Mouse (Mus musculus): Measurements from ENCODE around the gene Poldip2. TPM values are rescaled to one million over a fixed set of nuclear protein-coding genes. Genes with fewer than 3 reads are reported as not detected.
A peak's percentile ranks its signal among the peaks of the same experiment; 100 is the strongest.

Gene Poldip2
- polyA plus RNA-seq, 1 experiment from 2014 or later, result 165 TPM

DNA sequence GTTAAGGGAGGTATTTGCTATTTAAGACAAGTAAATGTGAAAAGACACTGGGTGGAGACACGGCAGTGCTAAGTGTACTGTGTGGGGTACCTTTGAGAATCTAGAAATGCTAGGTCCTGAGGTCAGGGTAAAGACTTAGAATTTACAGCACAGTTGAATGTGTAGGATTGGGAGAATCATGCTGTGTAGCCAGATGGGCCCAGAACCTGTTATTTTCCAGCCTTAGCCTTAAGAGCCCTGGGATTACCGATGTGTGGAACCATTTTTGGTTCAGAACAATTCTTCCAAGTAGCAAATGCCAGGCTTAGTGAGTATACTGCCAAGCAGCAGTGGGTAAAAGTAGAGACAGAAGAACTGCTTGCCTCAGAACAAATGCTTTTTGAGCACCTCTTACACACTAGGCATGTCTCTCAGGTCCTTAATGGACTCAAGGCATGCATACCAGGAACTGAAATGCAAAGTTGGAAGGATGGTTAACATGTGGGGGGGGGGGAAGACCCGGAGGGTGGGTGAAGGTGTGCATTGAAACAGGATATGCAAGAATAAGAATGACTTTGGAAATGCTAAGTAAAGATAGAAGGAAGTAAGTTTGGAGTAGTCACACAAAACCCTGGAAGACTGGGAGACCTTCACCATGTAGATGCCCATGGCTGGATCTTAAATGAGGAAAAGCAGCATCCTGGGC lies 1.3 kb downstream of the Poldip2 start:
- H3K27ac ChIP-seq (replicated peaks; ENCODE audit: low read depth, low read length), result no peak overlapping the region
- ATAC-seq (ENCODE audit: low FRiP score, low TSS enrichment) (no peak), DNase-seq (no peak)
- no peaks in the 10 kb centered on the region for H3K9me3 ChIP-seq (ENCODE audit: control insufficient read depth, low read length)
- peak overlapping the region; percentile 91 for H3K9ac ChIP-seq (replicated peaks; ENCODE audit: low read length)
- no peaks in the 10 kb centered on the region for H3K27me3 ChIP-seq (ENCODE audit: control insufficient read depth, insufficient read depth, low read length)
- peaks cover 13% of the 10 kb centered on the region for H3K4me1 ChIP-seq (ENCODE audit: control insufficient read depth, insufficient read depth, low read length)
- peaks cover 49% of the 10 kb centered on the region for H3K36me3 ChIP-seq (ENCODE audit: control insufficient read depth, insufficient read depth, low read length)
- peak overlapping the region; percentile 88 for H3K4me2 ChIP-seq (ENCODE audit: low read length)
- H3K4me3 ChIP-seq (replicated peaks; ENCODE audit: low read depth, low read length), result peak overlapping the region; percentile 92
- 81% methylated on average over 3 of the region's 3 CpGs for WGBS

DNA sequence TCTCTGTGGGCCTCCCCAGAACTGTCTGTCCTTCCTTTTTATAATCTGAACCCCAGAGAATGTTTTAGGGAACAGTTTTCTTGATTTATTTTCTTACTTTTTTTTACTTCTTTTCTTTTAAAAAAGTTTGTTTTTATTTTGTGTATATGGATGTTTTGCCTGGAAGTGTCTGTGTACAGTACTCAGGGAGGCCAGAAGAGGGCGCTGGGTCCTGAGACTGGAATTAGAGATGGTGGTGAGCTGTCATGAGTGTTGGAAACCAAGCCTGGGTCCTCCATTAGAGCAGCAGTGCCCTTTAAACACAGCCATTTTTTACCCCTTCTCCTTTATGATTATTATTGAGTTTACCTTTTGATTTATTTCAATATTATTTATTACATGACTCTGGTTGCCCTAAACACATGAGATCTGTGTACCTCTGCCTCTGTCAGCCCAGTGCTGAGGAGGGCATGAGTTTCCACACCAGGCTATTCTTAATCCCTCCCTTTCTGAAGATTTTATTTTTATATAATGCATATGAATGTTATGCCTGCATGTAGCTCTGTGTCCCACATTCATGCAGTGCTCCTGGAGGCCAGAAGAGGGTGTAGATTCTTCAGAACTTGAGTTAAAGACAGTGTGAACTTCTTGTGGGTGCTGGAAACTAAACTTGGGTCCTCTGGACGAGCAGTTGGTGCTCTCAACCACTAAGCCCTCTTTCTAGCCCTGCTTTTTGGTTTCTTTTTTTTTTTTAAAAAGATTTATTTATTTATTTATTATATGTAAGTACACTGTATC lies 3.7 kb downstream of the Poldip2 start:
- DNase-seq, result no peak
- WGBS, result 69% methylated on average over 2 of the region's 2 CpGs
- peaks cover 62% of the 10 kb centered on the region for H3K36me3 ChIP-seq (ENCODE audit: control insufficient read depth, insufficient read depth, low read length)
- no peak overlapping the region for H3K9ac ChIP-seq (replicated peaks; ENCODE audit: low read length)
- no peaks in the 10 kb centered on the region for H3K27me3 ChIP-seq (ENCODE audit: control insufficient read depth, insufficient read depth, low read length)
- ATAC-seq (ENCODE audit: low FRiP score, low TSS enrichment), result no peak
- H3K4me1 ChIP-seq (ENCODE audit: control insufficient read depth, insufficient read depth, low read length), result peaks cover 13% of the 10 kb centered on the region
- no peak overlapping the region for H3K27ac ChIP-seq (replicated peaks; ENCODE audit: low read depth, low read length)
- H3K4me2 ChIP-seq (ENCODE audit: low read length), result no peak overlapping the region
- H3K4me3 ChIP-seq (replicated peaks; ENCODE audit: low read depth, low read length), result no peak overlapping the region
- no peaks in the 10 kb centered on the region for H3K9me3 ChIP-seq (ENCODE audit: control insufficient read depth, low read length)

DNA sequence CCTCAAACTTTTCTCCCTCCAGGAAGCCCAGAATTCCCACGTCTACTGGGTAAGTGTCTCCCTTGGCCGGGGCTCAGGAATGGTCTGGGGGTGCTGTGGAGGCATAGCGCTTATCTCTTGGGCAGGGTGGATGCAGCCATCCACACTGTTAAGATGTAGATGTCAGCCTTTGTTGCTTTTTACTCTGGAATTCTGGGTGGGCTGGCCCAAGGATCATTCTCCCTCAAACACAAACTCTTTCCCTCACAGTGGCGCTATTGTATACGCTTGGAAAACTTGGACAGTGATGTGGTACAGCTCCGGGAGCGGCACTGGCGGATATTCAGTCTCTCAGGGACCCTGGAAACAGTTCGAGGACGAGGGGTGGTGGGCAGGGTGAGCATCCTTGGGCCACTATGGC lies 6.9 kb downstream of the Poldip2 start:
- WGBS, result 86% methylated on average over 10 of the region's 10 CpGs

DNA sequence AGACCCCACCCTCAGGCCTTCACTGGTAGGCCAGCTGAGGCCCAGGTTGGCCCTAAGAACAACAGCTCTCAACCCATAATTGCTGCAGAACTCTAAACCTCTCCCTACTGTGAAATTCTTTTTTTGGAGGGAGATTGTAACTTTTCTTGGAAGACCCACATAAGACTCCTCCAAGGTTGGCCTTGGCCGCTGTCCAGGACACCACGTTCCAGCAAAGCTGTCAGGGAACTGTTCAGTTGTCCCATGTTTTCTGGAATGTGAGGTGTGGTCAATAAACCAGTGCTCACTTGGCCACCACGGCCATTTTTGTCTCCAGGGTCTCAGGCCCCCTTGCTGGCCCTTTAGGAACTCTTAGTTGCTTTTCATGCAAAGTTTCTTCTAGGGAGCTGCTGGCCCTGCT lies 9.9 kb downstream of the Poldip2 start:
- Histone ChIP-seq H3K36me3 (ENCODE audit: control insufficient read depth, insufficient read depth, low read length) (peaks cover 96% of the 10 kb centered on the region), H3K9me3 (ENCODE audit: control insufficient read depth, low read length) (no peaks in the 10 kb centered on the region), H3K9ac (replicated peaks; ENCODE audit: low read length) (no peak overlapping the region), H3K27ac (replicated peaks; ENCODE audit: low read depth, low read length) (no peak overlapping the region), H3K4me2 (ENCODE audit: low read length) (no peak overlapping the region), H3K4me3 (replicated peaks; ENCODE audit: low read depth, low read length) (no peak overlapping the region), H3K27me3 (ENCODE audit: control insufficient read depth, insufficient read depth, low read length) (no peaks in the 10 kb centered on the region), H3K4me1 (ENCODE audit: control insufficient read depth, insufficient read depth, low read length) (no peaks in the 10 kb centered on the region)
- no peak for DNase-seq
- 94% methylated on average over 3 of the region's 3 CpGs for WGBS
- ATAC-seq (ENCODE audit: low FRiP score, low TSS enrichment), result no peak

More for the DNA sequence above, 6.9 kb downstream of the Poldip2 start:
- H3K9me3 ChIP-seq (ENCODE audit: control insufficient read depth, low read length), result no peaks in the 10 kb centered on the region
- DNase-seq, result no peak
- H3K4me2 ChIP-seq (ENCODE audit: low read length), result no peak overlapping the region
- no peak overlapping the region for H3K27ac ChIP-seq (replicated peaks; ENCODE audit: low read depth, low read length)
- H3K36me3 ChIP-seq (ENCODE audit: control insufficient read depth, insufficient read depth, low read length), result peaks cover 94% of the 10 kb centered on the region
- no peaks in the 10 kb centered on the region for H3K4me1 ChIP-seq (ENCODE audit: control insufficient read depth, insufficient read depth, low read length)
- ATAC-seq (ENCODE audit: low FRiP score, low TSS enrichment), result no peak
- H3K27me3 ChIP-seq (ENCODE audit: control insufficient read depth, insufficient read depth, low read length), result no peaks in the 10 kb centered on the region
- H3K9ac ChIP-seq (replicated peaks; ENCODE audit: low read length), result no peak overlapping the region
- no peak overlapping the region for H3K4me3 ChIP-seq (replicated peaks; ENCODE audit: low read depth, low read length)

DNA sequence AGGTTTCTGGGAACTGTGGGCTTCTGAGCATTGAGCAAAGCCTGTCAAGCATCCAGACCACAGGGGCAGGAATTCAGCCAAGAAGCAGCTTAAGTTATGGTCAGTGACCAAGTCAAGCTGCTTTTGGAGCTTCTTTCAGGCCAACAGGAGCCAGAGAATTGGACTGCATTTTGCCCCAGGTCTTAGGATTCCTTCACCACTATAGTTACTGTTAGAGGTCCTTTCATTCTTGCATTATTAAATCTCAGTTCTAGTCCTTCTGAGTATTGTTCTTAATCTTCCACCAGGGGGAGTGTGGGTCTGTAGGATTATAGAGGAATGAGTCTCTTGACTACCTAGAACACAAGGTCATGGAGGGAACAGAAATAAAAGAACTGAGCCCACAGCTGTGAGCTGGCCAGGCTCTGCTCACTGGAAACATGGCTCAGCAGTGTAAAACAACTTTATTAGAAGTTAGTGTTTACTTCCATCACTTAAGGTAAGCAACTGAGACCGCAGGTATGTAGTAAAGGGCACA lies 10.5 kb downstream of the Poldip2 start:
- Histone ChIP-seq H3K4me2 (ENCODE audit: low read length) (no peak overlapping the region), H3K4me1 (ENCODE audit: control insufficient read depth, insufficient read depth, low read length) (no peaks in the 10 kb centered on the region), H3K4me3 (replicated peaks; ENCODE audit: low read depth, low read length) (no peak overlapping the region), H3K27ac (replicated peaks; ENCODE audit: low read depth, low read length) (no peak overlapping the region), H3K36me3 (ENCODE audit: control insufficient read depth, insufficient read depth, low read length) (peaks cover 100% of the 10 kb centered on the region), H3K9me3 (ENCODE audit: control insufficient read depth, low read length) (no peaks in the 10 kb centered on the region), H3K9ac (replicated peaks; ENCODE audit: low read length) (no peak overlapping the region), H3K27me3 (ENCODE audit: control insufficient read depth, insufficient read depth, low read length) (no peaks in the 10 kb centered on the region)
- DNase-seq (peak; percentile 37), ATAC-seq (ENCODE audit: low FRiP score, low TSS enrichment) (no peak)
- WGBS, result 98% methylated on average over 1 of the region's 1 CpGs

DNA sequence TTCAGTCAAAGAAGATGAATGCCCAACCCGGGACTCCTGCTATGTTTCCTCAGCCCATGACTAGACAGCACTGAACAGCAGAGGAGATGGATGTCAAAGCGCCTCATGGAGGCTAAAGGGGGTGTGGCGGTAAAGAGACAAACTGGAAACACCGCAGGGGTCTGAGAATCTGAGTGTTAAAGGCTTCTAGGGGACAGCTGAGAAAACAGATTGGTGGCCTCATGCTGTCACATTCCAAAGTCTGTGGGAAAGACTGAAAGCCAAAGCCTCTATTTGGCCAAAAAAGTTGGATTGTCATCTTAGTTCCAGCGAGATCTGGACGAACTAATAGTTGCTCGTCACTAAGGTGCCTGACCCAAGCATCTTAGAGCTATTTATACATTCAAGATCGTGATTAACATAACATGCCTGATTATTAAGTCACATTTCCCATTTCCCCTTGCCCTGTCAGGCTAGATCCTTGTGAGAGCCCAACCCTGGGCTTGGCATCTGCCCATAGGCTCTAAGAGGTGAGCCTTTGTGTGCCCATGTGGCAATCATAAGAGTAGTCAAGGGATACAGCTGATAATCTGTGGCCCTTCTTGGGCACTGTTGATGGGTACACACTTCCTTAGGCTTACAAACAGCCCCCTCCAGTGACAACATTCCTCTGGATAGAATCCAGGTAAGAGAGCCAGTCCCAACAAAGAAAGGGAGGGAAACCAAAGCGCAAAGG lies 11.4 kb downstream of the Poldip2 start:
- no peak for ATAC-seq (ENCODE audit: low FRiP score, low TSS enrichment)

DNA sequence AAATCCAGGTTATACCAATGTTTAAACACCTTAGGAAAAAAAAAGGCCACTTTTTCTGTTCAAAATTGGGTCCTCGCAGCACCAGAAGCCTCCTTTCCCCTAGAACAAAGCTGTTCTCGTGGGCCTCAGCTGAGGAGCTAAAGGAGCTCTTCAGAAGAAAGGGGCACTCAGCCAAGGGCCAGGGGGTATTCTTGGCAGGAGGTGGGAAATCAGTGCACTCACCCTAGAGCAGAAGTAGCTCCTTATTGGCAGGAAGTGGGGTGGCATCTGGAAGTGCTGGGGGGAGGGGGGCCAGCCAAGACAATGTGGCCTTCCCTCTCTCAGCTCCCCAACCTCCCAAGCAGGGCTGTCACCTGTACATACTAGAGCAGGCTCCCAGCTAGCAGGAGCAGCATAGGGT lies 12.8 kb downstream of the Poldip2 start:
- no peak overlapping the region for H3K9ac ChIP-seq (replicated peaks; ENCODE audit: low read length)
- peaks cover 98% of the 10 kb centered on the region for H3K36me3 ChIP-seq (ENCODE audit: control insufficient read depth, insufficient read depth, low read length)
- no peak for ATAC-seq (ENCODE audit: low FRiP score, low TSS enrichment)
- no peak overlapping the region for H3K4me2 ChIP-seq (ENCODE audit: low read length)
- H3K9me3 ChIP-seq (ENCODE audit: control insufficient read depth, low read length), result no peaks in the 10 kb centered on the region
- no peak for DNase-seq
- H3K27me3 ChIP-seq (ENCODE audit: control insufficient read depth, insufficient read depth, low read length), result no peaks in the 10 kb centered on the region
- no peak overlapping the region for H3K4me3 ChIP-seq (replicated peaks; ENCODE audit: low read depth, low read length)
- no peaks in the 10 kb centered on the region for H3K4me1 ChIP-seq (ENCODE audit: control insufficient read depth, insufficient read depth, low read length)
- H3K27ac ChIP-seq (replicated peaks; ENCODE audit: low read depth, low read length), result no peak overlapping the region
- WGBS, result 82% methylated on average over 2 of the region's 2 CpGs

More for the DNA sequence above, 11.4 kb downstream of the Poldip2 start:
- Histone ChIP-seq H3K9ac (replicated peaks; ENCODE audit: low read length) (no peak overlapping the region), H3K36me3 (ENCODE audit: control insufficient read depth, insufficient read depth, low read length) (peaks cover 99% of the 10 kb centered on the region), H3K4me2 (ENCODE audit: low read length) (no peak overlapping the region), H3K4me3 (replicated peaks; ENCODE audit: low read depth, low read length) (no peak overlapping the region), H3K27me3 (ENCODE audit: control insufficient read depth, insufficient read depth, low read length) (no peaks in the 10 kb centered on the region), H3K4me1 (ENCODE audit: control insufficient read depth, insufficient read depth, low read length) (no peaks in the 10 kb centered on the region), H3K9me3 (ENCODE audit: control insufficient read depth, low read length) (no peaks in the 10 kb centered on the region), H3K27ac (replicated peaks; ENCODE audit: low read depth, low read length) (no peak overlapping the region)
- WGBS, result 80% methylated on average over 9 of the region's 9 CpGs
- DNase-seq, result peak; percentile 29

DNA sequence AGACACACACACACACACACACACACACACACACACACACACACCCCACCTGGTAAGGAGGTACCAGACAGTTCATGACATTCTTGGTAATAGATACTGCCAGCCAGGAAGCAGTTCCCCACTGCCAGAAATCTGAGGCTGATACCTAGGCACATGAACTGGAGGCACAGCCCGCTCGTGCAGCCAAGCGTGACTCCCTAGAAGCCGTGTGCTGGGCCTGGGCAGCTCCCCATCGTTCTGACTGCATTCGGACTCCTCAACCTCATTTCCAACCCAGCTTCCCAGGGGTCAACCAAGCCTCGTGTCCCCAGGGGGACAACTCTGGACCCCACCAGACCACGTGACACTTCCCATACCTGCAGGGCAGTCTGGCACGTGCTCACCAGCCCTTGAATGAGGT lies 16.7 kb downstream of the Poldip2 start:
- DNase-seq, result no peak
- Histone ChIP-seq H3K36me3 (ENCODE audit: control insufficient read depth, insufficient read depth, low read length) (peaks cover 67% of the 10 kb centered on the region), H3K4me1 (ENCODE audit: control insufficient read depth, insufficient read depth, low read length) (no peaks in the 10 kb centered on the region), H3K9ac (replicated peaks; ENCODE audit: low read length) (no peak overlapping the region), H3K9me3 (ENCODE audit: control insufficient read depth, low read length) (no peaks in the 10 kb centered on the region), H3K27me3 (ENCODE audit: control insufficient read depth, insufficient read depth, low read length) (no peaks in the 10 kb centered on the region), H3K4me2 (ENCODE audit: low read length) (no peak overlapping the region), H3K4me3 (replicated peaks; ENCODE audit: low read depth, low read length) (no peak overlapping the region), H3K27ac (replicated peaks; ENCODE audit: low read depth, low read length) (no peak overlapping the region)
- 80% methylated on average over 9 of the region's 9 CpGs for WGBS
- no peak for ATAC-seq (ENCODE audit: low FRiP score, low TSS enrichment)

Data from midbrain, embryonic 14.5 days (tissue).